Mouse (Mus musculus) forebrain, embryonic 16.5 days (tissue): Measurements from ENCODE around the gene Mfsd2b. TPM values are rescaled to one million over a fixed set of nuclear protein-coding genes. Genes with fewer than 3 reads are reported as not detected.

ENCODE experiments used
- ATAC-seq: fragments of 200-750 bp; cut with Nextera tagmentation; 2 replicates; pipeline ENCODE4 v1.8.0; 2017; ENCODE audit warnings: mild to moderate bottlenecking, moderate library complexity
- H3K27ac ChIP-seq: fragments of 300-500 bp; sonication (generic); 2 replicates; pipeline ENCODE4 v1.5.1; 2014; ENCODE audit warnings: low read length, control low read depth
- H3K27me3 ChIP-seq: fragments of 300-500 bp; sonication (generic); replicated peaks from 2 replicates; pipeline ENCODE4 v1.6.1; 2014; ENCODE audit warnings: low read length; ENCODE audit not compliant: control insufficient read depth, insufficient read depth
- H3K36me3 ChIP-seq: fragments of 300-500 bp; sonication (generic); 2 replicates; pipeline ENCODE4 v1.6.1; 2014; ENCODE audit not compliant: control insufficient read depth, insufficient read depth
- H3K4me1 ChIP-seq: fragments of 300-500 bp; sonication (generic); replicated peaks from 2 replicates; pipeline ENCODE4 v1.6.1; 2014; ENCODE audit warnings: low read length; ENCODE audit not compliant: control insufficient read depth, insufficient read depth
- H3K4me2 ChIP-seq: fragments of 300-500 bp; sonication (generic); 2 replicates; pipeline ENCODE4 v1.6.1; 2014; ENCODE audit warnings: mild to moderate bottlenecking, low read length, control low read depth
- H3K4me3 ChIP-seq: fragments of 300-500 bp; sonication (generic); replicated peaks from 2 replicates; pipeline ENCODE4 v1.5.1; 2014; ENCODE audit warnings: mild to moderate bottlenecking, low read length, control low read depth
- H3K9ac ChIP-seq: fragments of 300-500 bp; sonication (generic); replicated peaks from 2 replicates; pipeline ENCODE4 v1.6.1; 2014; ENCODE audit warnings: low read depth, low read length, control low read depth
- H3K9me3 ChIP-seq: fragments of 300-500 bp; sonication (generic); 2 replicates; pipeline ENCODE4 v1.6.1; 2016; ENCODE audit warnings: low read length; ENCODE audit not compliant: control insufficient read depth
- WGBS: fragments of 180-500 bp; shearing (Covaris S2); extraction: QIAGEN DNeasy Blood & Tissue Kit; methylation state at CpG from one replicate; pipeline ENCODE4 v1.1.7; 2014; 5-methylcytosine and 5-hydroxymethylcytosine counted together
- polyA plus RNA-seq: library from polyadenylated mRNA; unstranded; fragments of >200 nt; fragmentation: Nextera tagmentation; extraction: Ambion mirVana; gene quantifications from 2 replicates; pipeline ENCODE4 v1.2.1, GENCODE M21; 2015

The Mfsd2b gene
- polyA plus RNA-seq, 1 experiment from 2014 or later, result 1.3 TPM

DNA sequence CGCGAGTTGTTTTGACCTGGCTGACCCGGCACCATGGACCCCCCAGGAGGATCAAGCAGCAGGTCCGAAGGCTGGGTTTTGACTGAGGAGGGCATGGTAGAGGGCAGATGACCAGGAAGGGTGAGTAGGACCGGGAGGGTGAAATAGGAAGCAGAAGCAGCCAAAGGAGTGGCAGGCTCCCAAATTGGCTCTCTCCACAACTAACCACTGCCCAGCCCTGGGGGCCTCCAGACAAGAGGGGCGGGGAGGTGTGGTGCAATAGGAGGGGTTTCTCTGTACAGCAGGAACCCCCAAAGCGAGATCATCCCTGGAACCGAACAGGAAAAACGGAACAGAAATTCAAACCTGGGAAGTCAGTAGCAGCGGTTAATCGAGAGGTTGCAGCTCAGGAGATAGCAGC lies 33.4 kb downstream of the Mfsd2b start:
- no peak for ATAC-seq
- no peak overlapping the region for H3K27ac ChIP-seq
- peaks cover 15% of the 10 kb centered on the region for H3K4me1 ChIP-seq
- no peaks in the 10 kb centered on the region for H3K36me3 ChIP-seq
- 1% methylated on average over 11 of the region's 11 CpGs for WGBS
- H3K27me3 ChIP-seq, result peaks cover 8% of the 10 kb centered on the region; the same call in 1 of the 2 replicates
- H3K4me2 ChIP-seq, result peak overlapping the region; percentile 95
- H3K4me3 ChIP-seq, result peak overlapping the region; percentile 91
- H3K9ac ChIP-seq, result peak overlapping the region; percentile 86
- no peaks in the 10 kb centered on the region for H3K9me3 ChIP-seq

- H3K27me3 ChIP-seq, result peaks cover 8% of the 10 kb centered on the region; the same call in 1 of the 2 replicates
- no peaks in the 10 kb centered on the region for H3K36me3 ChIP-seq
- no peak overlapping the region for H3K9ac ChIP-seq
- WGBS, result 63% methylated on average over 6 of the region's 6 CpGs
- no peak overlapping the region for H3K4me2 ChIP-seq
- no peaks in the 10 kb centered on the region for H3K9me3 ChIP-seq
- H3K27ac ChIP-seq, result no peak overlapping the region
- peaks cover 15% of the 10 kb centered on the region for H3K4me1 ChIP-seq
- no peak for ATAC-seq
- no peak overlapping the region for H3K4me3 ChIP-seq
These were observed 34.1 kb downstream of the Mfsd2b start for GRCm38 (mm10) chr12:4840010-4840409.

DNA sequence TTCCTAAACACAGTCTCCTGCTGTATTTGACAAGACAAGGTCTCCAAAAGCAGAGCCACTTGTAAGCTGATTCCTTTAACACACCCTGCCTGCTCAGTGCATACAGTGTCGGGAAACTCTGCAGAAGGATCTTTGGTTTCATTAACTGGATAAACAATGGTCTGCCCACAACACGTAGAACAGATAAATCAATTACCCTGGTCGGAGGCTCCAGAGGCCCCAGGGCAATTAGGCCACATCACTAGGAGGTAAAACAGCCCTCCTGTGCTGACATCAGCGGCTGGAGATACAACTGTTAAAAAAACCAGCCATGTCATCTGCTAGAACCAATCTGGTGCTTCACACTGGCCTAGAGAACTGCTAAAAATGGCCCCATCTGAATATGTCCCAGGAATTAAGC lies 37.2 kb downstream of the Mfsd2b start:
- no peaks in the 10 kb centered on the region for H3K9me3 ChIP-seq
- 52% methylated on average over 4 of the region's 4 CpGs for WGBS
- no peak overlapping the region for H3K27ac ChIP-seq
- H3K9ac ChIP-seq, result no peak overlapping the region
- no peak for ATAC-seq
- peaks cover 8% of the 10 kb centered on the region; the same call in 1 of the 2 replicates for H3K27me3 ChIP-seq
- H3K4me2 ChIP-seq, result no peak overlapping the region
- H3K4me1 ChIP-seq, result peaks cover 5% of the 10 kb centered on the region
- no peak overlapping the region for H3K4me3 ChIP-seq
- H3K36me3 ChIP-seq, result peaks cover 4% of the 10 kb centered on the region; the same call in 1 of the 2 replicates

- Histone ChIP-seq H3K4me1 (no peaks in the 10 kb centered on the region), H3K36me3 (peaks cover 15% of the 10 kb centered on the region), H3K4me3 (no peak overlapping the region), H3K27ac (no peak overlapping the region), H3K4me2 (no peak overlapping the region), H3K9me3 (no peaks in the 10 kb centered on the region), H3K27me3 (no peaks in the 10 kb centered on the region), H3K9ac (no peak overlapping the region)
- ATAC-seq, result no peak
- 73% methylated on average over 3 of the region's 3 CpGs for WGBS
These were observed 46.9 kb downstream of the Mfsd2b start for GRCm38 (mm10) chr12:4827256-4827655.

DNA sequence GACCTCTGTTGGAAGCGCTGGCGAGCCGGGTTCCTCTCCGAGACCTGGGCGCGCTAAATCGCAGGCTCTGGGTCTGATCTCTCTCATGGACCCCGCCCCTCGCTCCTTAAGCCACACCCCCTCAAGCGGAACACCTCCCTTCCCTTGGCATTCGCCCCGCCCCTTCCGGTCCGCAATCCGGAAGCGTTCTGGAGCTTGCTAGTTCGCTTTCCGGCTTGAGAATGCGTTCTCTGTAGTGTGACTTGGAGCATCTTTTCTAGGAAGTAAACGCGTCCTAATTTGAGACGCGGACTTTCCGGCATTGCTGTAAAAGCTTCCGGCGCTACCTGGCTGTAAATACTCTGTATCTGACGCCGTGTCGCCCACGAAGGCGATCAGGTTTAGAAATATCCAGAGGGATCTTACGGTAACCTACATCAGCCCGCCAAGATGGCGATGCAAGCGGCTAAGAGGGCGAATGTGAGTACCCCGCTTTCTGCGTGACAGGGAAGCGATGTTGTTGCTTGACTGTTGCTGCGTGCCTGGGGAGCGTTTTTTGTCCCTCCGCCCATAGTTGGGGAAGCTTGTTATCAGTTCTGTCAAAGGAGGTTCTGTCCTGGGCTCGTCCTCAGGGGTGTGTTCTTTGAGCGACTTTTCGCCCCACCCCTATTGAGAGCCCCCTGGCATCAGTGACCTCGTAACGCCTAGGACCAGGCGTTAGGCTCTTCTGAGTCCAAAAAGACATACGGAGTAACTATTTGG lies 56.6 kb downstream of the Mfsd2b start, which contains the start of gene Sf3b6:
Gene Sf3b6, plus strand, starts transcription at position 184 of the 741 bp plus-strand sequence.
- peak within 1 kb of the TSS; percentile 98 for H3K4me2 ChIP-seq
- under 1% methylated on average over 49 of the region's 49 CpGs for WGBS
- H3K4me1 ChIP-seq, result peaks cover 19% of the 10 kb centered on the region
- H3K4me3 ChIP-seq, result peak within 1 kb of the TSS; percentile 85
- peak within 1 kb of the TSS; percentile 75 for H3K9ac ChIP-seq
- H3K27me3 ChIP-seq, result no peaks in the 10 kb centered on the region
- peak within 1 kb of the TSS; percentile 77 for H3K27ac ChIP-seq
- H3K36me3 ChIP-seq, result peaks cover 10% of the 10 kb centered on the region; the same call in 1 of the 2 replicates
- H3K9me3 ChIP-seq, result no peaks in the 10 kb centered on the region
- ATAC-seq, result peak; percentile 99

- peak overlapping the region; percentile 75 for H3K9ac ChIP-seq
- H3K27me3 ChIP-seq, result no peaks in the 10 kb centered on the region
- H3K4me3 ChIP-seq, result peak overlapping the region; percentile 85
- peaks cover 6% of the 10 kb centered on the region; the same call in 1 of the 2 replicates for H3K36me3 ChIP-seq
- peaks cover 19% of the 10 kb centered on the region for H3K4me1 ChIP-seq
- 8% methylated on average over 24 of the region's 24 CpGs for WGBS
- no peaks in the 10 kb centered on the region for H3K9me3 ChIP-seq
- peak overlapping the region; percentile 98 for H3K4me2 ChIP-seq
- peak; percentile 64 for ATAC-seq
- H3K27ac ChIP-seq, result peak overlapping the region; percentile 77
These were observed 57.3 kb downstream of the Mfsd2b start for GRCm38 (mm10) chr12:4816680-4817360.

- H3K27me3 ChIP-seq, result no peaks in the 10 kb centered on the region
- no peak overlapping the region for H3K4me3 ChIP-seq
- peaks cover 11% of the 10 kb centered on the region for H3K4me1 ChIP-seq
- H3K4me2 ChIP-seq, result no peak overlapping the region
- ATAC-seq, result no peak
- no peak overlapping the region for H3K27ac ChIP-seq
- 81% methylated on average over 4 of the region's 4 CpGs for WGBS
- H3K9me3 ChIP-seq, result no peaks in the 10 kb centered on the region
- H3K36me3 ChIP-seq, result no peaks in the 10 kb centered on the region
- H3K9ac ChIP-seq, result no peak overlapping the region
These were observed 60.5 kb downstream of the Mfsd2b start for GRCm38 (mm10) chr12:4813636-4814035.

Other genes with a start within 250 kb of the Mfsd2b start
- 0.73 and 1.0 TPM in 2 replicates for gene Fam228a, start 135.9 kb downstream of the Mfsd2b start, polyA plus RNA-seq
- gene Pfn4, start 105.3 kb downstream of the Mfsd2b start, polyA plus RNA-seq, result 11.3 and 12.5 TPM in 2 replicates
- gene Fam228b, start 105.1 kb downstream of the Mfsd2b start, polyA plus RNA-seq, result 5.1 and 6.7 TPM in 2 replicates
- gene Sf3b6, start 56.8 kb downstream of the Mfsd2b start, polyA plus RNA-seq, result 233 and 243 TPM in 2 replicates
- 23.7 and 25.5 TPM in 2 replicates for gene Fkbp1b, start 32.8 kb downstream of the Mfsd2b start, polyA plus RNA-seq
- gene Wdcp, start 31.1 kb downstream of the Mfsd2b start, polyA plus RNA-seq, result 13.3 and 13.5 TPM in 2 replicates
- gene Ubxn2a, start 33.3 kb upstream of the Mfsd2b start, polyA plus RNA-seq, result 45.2 and 49.9 TPM in 2 replicates
- gene Atad2b, start 43.0 kb upstream of the Mfsd2b start, polyA plus RNA-seq, result 10.6 and 11.2 TPM in 2 replicates